Mouse (Mus musculus) hindbrain, embryonic 12.5 days (tissue): Measurements from ENCODE around the gene Spata46. TPM values are rescaled to one million over a fixed set of nuclear protein-coding genes. Genes with fewer than 3 reads are reported as not detected.

ENCODE experiments used
- ATAC-seq: fragments of 200-750 bp; cut with Nextera tagmentation; 2 replicates; pipeline ENCODE4 v1.8.0; 2017; ENCODE audit warnings: moderate TSS enrichment; ENCODE audit not compliant: low FRiP score
- H3K27ac ChIP-seq: fragments of 300-500 bp; sonication (generic); 2 replicates; pipeline ENCODE4 v1.5.1; 2016; ENCODE audit warnings: mild to moderate bottlenecking
- H3K27me3 ChIP-seq: fragments of 300-500 bp; sonication (generic); 2 replicates; pipeline ENCODE4 v1.6.1; 2016; ENCODE audit warnings: mild to moderate bottlenecking
- H3K36me3 ChIP-seq: fragments of 300-500 bp; sonication (generic); 2 replicates; pipeline ENCODE4 v1.6.1; 2016; ENCODE audit warnings: mild to moderate bottlenecking
- H3K4me1 ChIP-seq: fragments of 300-500 bp; sonication (generic); 2 replicates; pipeline ENCODE4 v1.6.1; 2016
- H3K4me2 ChIP-seq: fragments of 300-500 bp; sonication (generic); replicated peaks from 2 replicates; pipeline ENCODE4 v1.6.1; 2016; ENCODE audit warnings: mild to moderate bottlenecking
- H3K4me3 ChIP-seq: fragments of 300-500 bp; sonication (generic); 2 replicates; pipeline ENCODE4 v1.5.1; 2016; ENCODE audit warnings: mild to moderate bottlenecking
- H3K9ac ChIP-seq: fragments of 300-500 bp; sonication (generic); 2 replicates; pipeline ENCODE4 v1.6.1; 2016; ENCODE audit warnings: mild to moderate bottlenecking, moderate library complexity
- H3K9me3 ChIP-seq: fragments of 300-500 bp; sonication (generic); replicated peaks from 2 replicates; pipeline ENCODE4 v1.6.1; 2016; ENCODE audit warnings: mild to moderate bottlenecking
- WGBS: fragments of 180-500 bp; shearing (Covaris S2); methylation state at CpG from one replicate; pipeline ENCODE4 v1.1.7; 2016; 5-methylcytosine and 5-hydroxymethylcytosine counted together
- polyA plus RNA-seq: library from polyadenylated mRNA; unstranded; fragments of >200 nt; fragmentation: Nextera tagmentation; extraction: Ambion mirVana; gene quantifications from 2 replicates; pipeline ENCODE4 v1.2.1, GENCODE M21; 2016

Gene Spata46
- 0.95 and 1.1 TPM in 2 replicates for polyA plus RNA-seq

DNA sequence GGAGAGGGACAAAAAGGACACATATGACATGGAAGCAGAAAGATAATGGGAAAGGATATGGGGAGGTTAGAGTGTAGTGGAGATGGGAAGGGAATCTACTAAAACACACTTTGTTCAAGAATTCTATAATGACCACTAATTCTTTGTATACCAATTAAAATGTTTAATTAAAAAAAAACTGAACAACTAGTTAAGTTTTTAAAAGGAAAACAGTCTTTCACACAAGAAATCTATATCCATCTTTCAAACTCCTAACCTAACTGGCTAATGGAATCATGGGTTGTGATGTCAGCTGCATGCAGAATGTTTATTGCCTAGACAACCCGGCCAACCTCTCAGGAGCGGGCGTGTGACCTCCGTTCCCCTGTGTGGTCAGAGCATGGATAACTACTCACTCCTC, at the start of gene Spata46:
Gene Spata46, plus strand, starts transcription at position 301 of the 400 bp plus-strand sequence.
- no peak for ATAC-seq
- H3K27ac ChIP-seq = no peak within 1 kb of the TSS
- no peak within 1 kb of the TSS for H3K4me3 ChIP-seq
- no peaks in the 10 kb centered on the region for H3K36me3 ChIP-seq
- H3K4me1 ChIP-seq = no peaks in the 10 kb centered on the region
- no peak within 1 kb of the TSS for H3K9ac ChIP-seq
- no peaks in the 10 kb centered on the region for H3K27me3 ChIP-seq
- 94% methylated on average over 4 of the region's 4 CpGs for WGBS
- no peaks in the 10 kb centered on the region for H3K9me3 ChIP-seq
- no peak within 1 kb of the TSS for H3K4me2 ChIP-seq

- no peaks in the 10 kb centered on the region for H3K36me3 ChIP-seq
- H3K4me3 ChIP-seq = no peak overlapping the region
- H3K27me3 ChIP-seq = no peaks in the 10 kb centered on the region
- no peak overlapping the region for H3K27ac ChIP-seq
- 87% methylated on average over 6 of the region's 6 CpGs for WGBS
- H3K4me1 ChIP-seq = no peaks in the 10 kb centered on the region
- H3K9ac ChIP-seq = no peak overlapping the region
- no peak overlapping the region for H3K4me2 ChIP-seq
- ATAC-seq = no peak
- H3K9me3 ChIP-seq = no peaks in the 10 kb centered on the region
These were observed 38.3 kb upstream of the Spata46 start for GRCm38 (mm10) chr1:170270281-170270680.

DNA sequence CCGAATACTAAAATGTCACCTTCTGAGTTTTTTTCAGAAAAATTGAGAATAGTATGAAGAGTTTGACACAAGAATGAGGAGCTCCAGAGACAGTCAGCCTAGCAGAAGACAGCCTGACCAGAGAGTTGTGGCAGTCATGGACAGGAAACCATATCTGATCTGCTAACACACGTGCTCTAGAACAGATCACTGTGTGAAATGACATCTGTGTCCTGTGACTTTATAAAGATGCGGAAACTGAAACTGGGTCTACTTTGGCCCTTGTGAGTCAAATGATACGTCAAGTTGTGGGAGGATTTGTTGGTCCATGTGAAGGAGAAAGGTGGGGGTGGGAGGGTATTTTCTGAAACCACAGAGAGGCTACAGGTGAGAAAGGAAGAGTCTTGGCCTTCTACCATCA, 37.9 kb upstream of the Spata46 start:
- Histone ChIP-seq H3K9ac (no peak overlapping the region), H3K9me3 (no peaks in the 10 kb centered on the region), H3K4me2 (no peak overlapping the region), H3K36me3 (no peaks in the 10 kb centered on the region), H3K27me3 (no peaks in the 10 kb centered on the region), H3K27ac (no peak overlapping the region), H3K4me1 (no peaks in the 10 kb centered on the region), H3K4me3 (no peak overlapping the region)
- ATAC-seq = no peak
- WGBS = 84% methylated on average over 4 of the region's 4 CpGs

DNA sequence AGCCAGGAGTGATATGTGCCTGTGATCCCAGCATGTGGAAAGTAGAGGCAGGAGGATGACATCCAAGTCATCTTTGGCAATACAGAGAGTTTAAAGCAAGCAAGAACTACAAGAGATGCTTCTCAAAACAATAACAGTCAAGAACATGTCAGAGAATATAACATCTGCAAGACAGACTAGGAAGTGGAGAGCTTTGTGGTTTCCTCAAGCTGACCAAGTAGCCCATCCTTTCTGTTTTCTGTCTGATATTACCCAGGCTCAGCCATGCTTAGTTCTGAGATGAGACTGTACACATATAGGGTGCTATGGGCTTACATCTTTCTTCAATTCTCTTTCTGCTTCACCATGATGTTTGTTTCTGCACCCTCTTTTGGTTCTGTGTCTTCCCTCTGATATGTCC, 35.4 kb upstream of the Spata46 start:
- no peak for ATAC-seq
- Histone ChIP-seq H3K27ac (no peak overlapping the region), H3K27me3 (no peaks in the 10 kb centered on the region), H3K4me1 (no peaks in the 10 kb centered on the region), H3K9ac (no peak overlapping the region), H3K9me3 (no peaks in the 10 kb centered on the region), H3K36me3 (no peaks in the 10 kb centered on the region), H3K4me3 (no peak overlapping the region), H3K4me2 (no peak overlapping the region)

DNA sequence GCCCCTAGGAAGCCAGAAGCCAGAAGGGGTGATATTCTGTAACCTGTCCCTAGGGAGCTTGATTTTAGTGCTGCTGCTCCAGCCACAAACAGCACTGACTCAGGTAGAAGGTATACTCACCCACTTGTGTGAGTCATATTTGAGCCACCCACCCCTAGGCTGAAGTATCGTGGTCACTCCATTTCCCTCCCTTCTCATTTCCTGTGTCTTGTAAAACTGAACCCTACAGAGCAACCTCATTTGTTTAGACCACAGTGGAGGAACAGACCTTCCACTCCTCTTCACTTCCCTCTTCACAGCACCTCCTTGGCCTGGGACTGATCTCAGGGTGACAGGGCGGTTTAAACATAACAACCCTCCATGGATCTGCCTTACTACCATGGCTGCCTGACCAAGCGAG, 31.6 kb upstream of the Spata46 start, which contains the start of gene Sh2d1b1:
Gene Sh2d1b1, plus strand, starts transcription at position 305 of the 400 bp plus-strand sequence.
- no peak for ATAC-seq
- Histone ChIP-seq H3K4me3 (no peak within 1 kb of the TSS), H3K4me1 (no peaks in the 10 kb centered on the region), H3K27ac (no peak within 1 kb of the TSS), H3K36me3 (no peaks in the 10 kb centered on the region), H3K4me2 (no peak within 1 kb of the TSS), H3K9me3 (no peaks in the 10 kb centered on the region), H3K9ac (no peak within 1 kb of the TSS), H3K27me3 (no peaks in the 10 kb centered on the region)
- WGBS = 96% methylated on average over 3 of the region's 3 CpGs

- 82% methylated on average over 4 of the region's 4 CpGs for WGBS
- no peaks in the 10 kb centered on the region for H3K4me1 ChIP-seq
- no peak overlapping the region for H3K4me3 ChIP-seq
- H3K4me2 ChIP-seq = no peak overlapping the region
- H3K27me3 ChIP-seq = no peaks in the 10 kb centered on the region
- ATAC-seq = no peak
- no peak overlapping the region for H3K27ac ChIP-seq
- no peak overlapping the region for H3K9ac ChIP-seq
- no peaks in the 10 kb centered on the region for H3K9me3 ChIP-seq
- no peaks in the 10 kb centered on the region for H3K36me3 ChIP-seq
These were observed 26.0 kb upstream of the Spata46 start for GRCm38 (mm10) chr1:170282415-170283129.

DNA sequence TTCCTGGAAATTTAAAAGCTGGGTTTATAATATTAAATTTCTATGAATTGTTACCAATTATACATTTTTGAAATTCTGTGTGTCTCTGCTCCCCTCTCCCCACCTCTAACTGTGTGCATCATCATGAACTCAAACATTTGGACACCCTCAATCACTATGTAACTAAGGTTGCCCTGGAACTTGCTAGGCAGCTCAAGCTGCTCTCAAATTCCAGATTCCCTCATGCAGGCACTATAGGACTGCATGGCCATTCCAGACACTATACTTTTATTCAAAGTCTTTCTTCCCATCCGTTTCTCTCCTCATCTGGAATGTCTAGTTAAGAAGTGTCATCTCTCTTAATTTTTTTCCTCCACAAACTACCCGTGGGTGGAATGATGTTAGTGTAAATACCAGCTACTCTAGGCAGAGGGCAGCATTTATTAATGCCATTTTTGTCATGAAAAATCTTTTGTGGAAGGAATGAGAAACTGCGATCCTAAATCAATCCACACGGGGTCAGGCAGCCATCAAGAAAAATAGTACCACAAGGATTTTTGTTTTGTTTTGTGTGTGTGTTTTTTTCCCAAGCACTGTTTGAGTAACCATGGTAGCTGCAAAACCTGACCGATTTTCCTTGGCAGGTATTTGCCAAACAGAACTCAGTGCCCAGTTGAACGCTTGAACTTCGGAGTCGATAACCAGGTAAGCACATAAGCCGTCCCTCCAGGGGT, 16.2 kb upstream of the Spata46 start:
- no peak overlapping the region for H3K4me2 ChIP-seq
- no peaks in the 10 kb centered on the region for H3K4me1 ChIP-seq
- H3K9ac ChIP-seq = no peak overlapping the region
- WGBS = 42% methylated on average over 9 of the region's 9 CpGs
- H3K27ac ChIP-seq = no peak overlapping the region
- no peak overlapping the region for H3K4me3 ChIP-seq
- H3K9me3 ChIP-seq = no peaks in the 10 kb centered on the region
- H3K27me3 ChIP-seq = no peaks in the 10 kb centered on the region
- 0 out of 2 replicates have a peak, but pooled peaks have one; percentile 38 for ATAC-seq
- no peaks in the 10 kb centered on the region for H3K36me3 ChIP-seq

- ATAC-seq = no peak
- no peaks in the 10 kb centered on the region for H3K36me3 ChIP-seq
- H3K9me3 ChIP-seq = no peaks in the 10 kb centered on the region
- H3K4me3 ChIP-seq = no peak overlapping the region
- no peaks in the 10 kb centered on the region for H3K27me3 ChIP-seq
- no peak overlapping the region for H3K9ac ChIP-seq
- H3K4me1 ChIP-seq = no peaks in the 10 kb centered on the region
- H3K27ac ChIP-seq = no peak overlapping the region
- H3K4me2 ChIP-seq = no peak overlapping the region
- WGBS = 80% methylated on average over 5 of the region's 5 CpGs
These were observed 15.3 kb upstream of the Spata46 start for GRCm38 (mm10) chr1:170293257-170293656.

- H3K4me3 ChIP-seq = no peak overlapping the region
- H3K9me3 ChIP-seq = no peaks in the 10 kb centered on the region
- no peak for ATAC-seq
- WGBS = 73% methylated on average over 15 of the region's 15 CpGs
- H3K27ac ChIP-seq = no peak overlapping the region
- no peaks in the 10 kb centered on the region for H3K27me3 ChIP-seq
- H3K36me3 ChIP-seq = no peaks in the 10 kb centered on the region
- no peaks in the 10 kb centered on the region for H3K4me1 ChIP-seq
- H3K9ac ChIP-seq = no peak overlapping the region
- no peak overlapping the region for H3K4me2 ChIP-seq
These were observed 13.6 kb upstream of the Spata46 start for GRCm38 (mm10) chr1:170294786-170295570.

DNA sequence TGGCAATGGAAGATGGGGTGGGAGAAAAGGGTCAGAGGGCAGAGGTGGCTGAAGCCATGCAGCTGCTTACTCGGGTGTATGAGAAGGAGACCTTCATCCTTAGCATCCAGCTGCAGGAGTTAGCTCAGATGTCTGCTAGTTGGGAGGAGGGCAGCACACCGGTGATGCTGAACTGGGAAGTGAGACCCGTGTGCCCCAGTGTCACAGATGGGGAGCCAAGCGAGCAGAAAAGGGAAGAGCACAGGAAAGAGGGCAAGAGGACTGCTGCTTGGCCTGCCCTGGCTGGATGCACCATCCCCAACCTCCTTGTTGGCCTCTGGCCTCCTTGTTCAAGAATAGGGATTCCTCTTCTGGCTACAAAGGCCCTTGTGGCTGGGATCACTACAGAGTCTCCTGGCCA, 9.1 kb upstream of the Spata46 start:
- no peak overlapping the region for H3K4me3 ChIP-seq
- WGBS = 78% methylated on average over 4 of the region's 4 CpGs
- H3K9ac ChIP-seq = no peak overlapping the region
- no peaks in the 10 kb centered on the region for H3K9me3 ChIP-seq
- no peaks in the 10 kb centered on the region for H3K4me1 ChIP-seq
- H3K4me2 ChIP-seq = no peak overlapping the region
- no peaks in the 10 kb centered on the region for H3K27me3 ChIP-seq
- ATAC-seq = no peak
- H3K36me3 ChIP-seq = no peaks in the 10 kb centered on the region
- no peak overlapping the region for H3K27ac ChIP-seq

- no peak for ATAC-seq
- no peaks in the 10 kb centered on the region for H3K27me3 ChIP-seq
- no peak overlapping the region for H3K4me3 ChIP-seq
- no peak overlapping the region for H3K9ac ChIP-seq
- no peak overlapping the region for H3K4me2 ChIP-seq
- no peaks in the 10 kb centered on the region for H3K4me1 ChIP-seq
- H3K9me3 ChIP-seq = no peaks in the 10 kb centered on the region
- 95% methylated on average over 9 of the region's 9 CpGs for WGBS
- H3K27ac ChIP-seq = no peak overlapping the region
- H3K36me3 ChIP-seq = no peaks in the 10 kb centered on the region
These were observed 6.9 kb upstream of the Spata46 start for GRCm38 (mm10) chr1:170301686-170302085.

- 73% methylated on average over 6 of the region's 6 CpGs for WGBS
- H3K4me3 ChIP-seq = no peak overlapping the region
- no peaks in the 10 kb centered on the region for H3K4me1 ChIP-seq
- no peaks in the 10 kb centered on the region for H3K9me3 ChIP-seq
- H3K27ac ChIP-seq = no peak overlapping the region
- no peaks in the 10 kb centered on the region for H3K27me3 ChIP-seq
- no peak overlapping the region for H3K9ac ChIP-seq
- ATAC-seq = no peak
- H3K36me3 ChIP-seq = no peaks in the 10 kb centered on the region
- H3K4me2 ChIP-seq = no peak overlapping the region
These were observed 6.1 kb upstream of the Spata46 start for GRCm38 (mm10) chr1:170302456-170302855.
